Mouse (Mus musculus): ENCODE data around the gene Ldhd. TPM values are rescaled to one million over a fixed set of nuclear protein-coding genes. Genes with fewer than 3 reads are reported as not detected.

Gene Ldhd
- total and polyA plus RNA-seq, 3 experiments, result 0.04 TPM; not detected in 2

DNA sequence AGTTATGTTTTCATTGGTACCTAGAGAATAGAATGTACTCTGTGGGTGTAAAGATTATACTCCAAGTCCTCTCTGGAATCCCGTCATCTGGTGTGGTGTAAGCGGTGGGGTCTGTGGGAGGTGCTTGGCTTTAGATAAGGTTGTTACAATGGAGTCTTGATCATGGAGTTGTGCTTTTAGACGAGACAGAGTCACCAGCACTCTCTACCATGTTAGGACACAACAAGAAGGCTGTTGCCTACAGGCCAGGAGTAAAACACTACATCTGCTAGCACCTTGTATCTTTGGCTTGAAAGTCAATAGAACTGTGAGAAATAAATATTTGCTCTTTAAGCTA lies 33.7 kb downstream of the Ldhd start:
- Histone ChIP-seq H3K9ac (ENCODE audit: control insufficient read depth, low read depth, low read length, poor library complexity, severe bottlenecking) (peak overlapping the region; percentile 58), H3K36me3 (ENCODE audit: control insufficient read depth in 1 of 2, insufficient read depth in 2 of 2, low read length in 2 of 2) (peaks cover 0 to 31% of the 10 kb centered on the region in 2 experiments; a peak in 2 of 4 replicates), H3K4me3 (ENCODE audit: control insufficient read depth in 1 of 2, insufficient read depth in 1 of 2, low read depth in 2 of 2, low read length in 2 of 2) (peak overlapping the region in 1 of 2 experiments; percentile 36; a peak in 2 of 4 replicates), H3K27ac (ENCODE audit: control insufficient read depth, low read depth, low read length) (peak overlapping the region; percentile 88), H3K9me3 (replicated peaks; ENCODE audit: insufficient read depth, low read length) (no peaks in the 10 kb centered on the region), H3K79me2 (ENCODE audit: control insufficient read depth, insufficient read depth, low read length, poor library complexity) (peaks cover 7% of the 10 kb centered on the region), H3K4me1 (ENCODE audit: control insufficient read depth in 1 of 2, insufficient read depth in 2 of 2, low read length in 2 of 2) (peaks cover 31 to 37% of the 10 kb centered on the region in 2 experiments), H3K27me3 (ENCODE audit: control insufficient read depth in 1 of 2, insufficient read depth in 2 of 2, low read length in 2 of 2) (no peaks in the 10 kb centered on the region)
- peak; percentile 54 for DNase-seq (ENCODE audit: low read depth, low spot score)
- TF ChIP-seq GATA1 (IDR thresholded peaks at IDR 0.05; ENCODE audit: low read depth, low read length) (peak; percentile 37; the same call in 1 of the 2 replicates), POLR2A (IDR thresholded peaks at IDR 0.05; ENCODE audit: control insufficient read depth in 1 of 2, insufficient read depth in 1 of 2, low read depth in 1 of 2, low read length in 2 of 2, poor library complexity in 1 of 2) (no peak), POLR2AphosphoS2 (IDR thresholded peaks at IDR 0.05; ENCODE audit: low read length) (no peak), EP300 (IDR thresholded peaks at IDR 0.05; ENCODE audit: low read depth in 1 of 2, low read length in 2 of 2) (peak in 1 of 2 experiments; percentile 12; a peak in 1 of 4 replicates), ZKSCAN1 (IDR thresholded peaks at IDR 0.05; ENCODE audit: low read depth, low read length) (no peak), MAFK (IDR thresholded peaks at IDR 0.05; ENCODE audit: borderline replicate concordance, low read depth, low read length) (no peak), TBP (IDR thresholded peaks at IDR 0.05; ENCODE audit: low read depth, low read length) (no peak), ZNF384 (IDR thresholded peaks at IDR 0.05; ENCODE audit: low read depth, low read length) (no peak), BHLHE40 (IDR thresholded peaks at IDR 0.05; ENCODE audit: borderline replicate concordance, low read depth, low read length) (no peak), ZMIZ1 (IDR thresholded peaks at IDR 0.05; ENCODE audit: low read depth, low read length) (no peak), GABPA (IDR thresholded peaks at IDR 0.05; ENCODE audit: low read depth, low read length) (no peak; the same call in 1 of the 2 replicates), ELF1 (IDR thresholded peaks at IDR 0.05; ENCODE audit: low read depth, low read length) (no peak), MAX (IDR thresholded peaks at IDR 0.05; ENCODE audit: low read length) (no peak), MAZ (IDR thresholded peaks at IDR 0.05; ENCODE audit: low read depth, low read length) (no peak), SMC3 (IDR thresholded peaks at IDR 0.05; ENCODE audit: low read depth, low read length) (no peak), RCOR1 (IDR thresholded peaks at IDR 0.05; ENCODE audit: low read depth, low read length) (no peak), JUND (IDR thresholded peaks at IDR 0.05; ENCODE audit: low read depth, low read length) (no peak), CTCF (IDR thresholded peaks at IDR 0.05 in 2 of 3, conservative IDR thresholded peaks at IDR 0.05 in 1 of 3; ENCODE audit: control insufficient read depth in 1 of 3, insufficient read depth in 1 of 3, low read depth in 2 of 3, low read length in 3 of 3, poor library complexity in 1 of 3, severe bottlenecking in 1 of 3) (no peak), NELFE (IDR thresholded peaks at IDR 0.05; ENCODE audit: low read depth, low read length) (no peak), CHD1 (IDR thresholded peaks at IDR 0.05; ENCODE audit: low read depth, low read length) (peak; percentile 64; the same call in 1 of the 2 replicates), MXI1 (IDR thresholded peaks at IDR 0.05; ENCODE audit: low read depth, low read length) (no peak), UBTF (IDR thresholded peaks at IDR 0.05; ENCODE audit: borderline replicate concordance, insufficient read depth, low read depth, low read length) (no peak)

Measured in MEL (cell line).